Mouse (Mus musculus) myocyte (in vitro differentiated cells): ENCODE results near the gene Fcho2.

Experiments used
- CEBPB ChIP-seq: IDR thresholded peaks from 2 replicates; pipeline ENCODE4 v1.6.1; 2011; ENCODE audit warnings: mild to moderate bottlenecking, moderate library complexity; ENCODE audit not compliant: poor library complexity, insufficient read depth, severe bottlenecking
- E2F4 ChIP-seq: IDR thresholded peaks from one replicate; pipeline ENCODE4 v1.6.1; 2011; ENCODE audit warnings: mild to moderate bottlenecking, control low read depth, moderate library complexity; ENCODE audit not compliant: insufficient read depth
- POLR2A ChIP-seq: IDR thresholded peaks from one replicate; pipeline ENCODE4 v1.6.1; 2011; ENCODE audit warnings: low read depth, mild to moderate bottlenecking, control low read depth, moderate library complexity; ENCODE audit not compliant: insufficient read length
- TCF12 ChIP-seq: IDR thresholded peaks from one replicate; pipeline ENCODE4 v1.6.1; 2011; ENCODE audit warnings: mild to moderate bottlenecking, control low read depth; ENCODE audit not compliant: poor library complexity, insufficient read depth, severe bottlenecking
- USF1 ChIP-seq: IDR thresholded peaks from one replicate; pipeline ENCODE4 v1.6.1; 2011; ENCODE audit warnings: low read depth, mild to moderate bottlenecking, control low read depth, moderate library complexity

- no peak for TF ChIP-seq TCF12
- no peak for TF ChIP-seq POLR2A
- no peak for TF ChIP-seq E2F4
- TF ChIP-seq USF1, result no peak
- TF ChIP-seq CEBPB, result no peak
Observed at GRCm38 (mm10) chr13:98816571-98816970, 1.3 kb upstream of the Fcho2 start.
